Mouse (Mus musculus): ENCODE data around the gene Nrn1.

Gene Nrn1

GRCm38 (mm10) chr13:36724533-36725470 is 10.1 kb downstream of the Nrn1 start:
- peak; percentile 90 for DNase-seq (ENCODE audit: low read depth, low spot score)

DNA sequence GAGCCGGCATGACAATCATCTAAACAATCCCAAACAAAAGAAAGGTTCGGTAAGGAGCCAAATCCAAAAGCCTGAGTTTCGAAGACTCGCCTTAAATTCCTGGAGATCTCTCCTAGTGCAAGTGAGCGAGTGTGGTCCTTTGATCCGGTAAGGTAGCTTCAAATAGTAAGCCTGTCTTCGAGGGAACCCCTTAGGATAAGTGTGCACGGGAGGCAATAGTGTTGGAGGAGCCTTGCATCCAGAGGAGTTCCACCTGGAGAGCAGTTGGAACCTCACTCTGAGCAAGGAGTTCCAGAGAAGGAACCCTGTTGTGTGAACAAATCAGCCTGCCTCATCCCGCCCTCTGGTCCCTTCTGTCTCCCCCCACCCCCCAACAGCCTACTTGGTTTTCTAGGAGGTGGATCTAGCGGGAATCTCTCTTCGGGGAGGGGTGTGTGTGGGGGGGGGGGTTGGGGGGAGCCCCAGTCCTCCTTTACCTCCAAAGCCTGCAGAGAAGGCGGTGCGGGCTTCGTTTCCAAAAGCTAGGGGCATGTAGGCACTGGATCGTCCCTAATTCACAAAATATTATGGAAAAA is 11.1 kb downstream of the Nrn1 start:
- DNase-seq (ENCODE audit: low read depth, low spot score), result peak; percentile 58

DNA sequence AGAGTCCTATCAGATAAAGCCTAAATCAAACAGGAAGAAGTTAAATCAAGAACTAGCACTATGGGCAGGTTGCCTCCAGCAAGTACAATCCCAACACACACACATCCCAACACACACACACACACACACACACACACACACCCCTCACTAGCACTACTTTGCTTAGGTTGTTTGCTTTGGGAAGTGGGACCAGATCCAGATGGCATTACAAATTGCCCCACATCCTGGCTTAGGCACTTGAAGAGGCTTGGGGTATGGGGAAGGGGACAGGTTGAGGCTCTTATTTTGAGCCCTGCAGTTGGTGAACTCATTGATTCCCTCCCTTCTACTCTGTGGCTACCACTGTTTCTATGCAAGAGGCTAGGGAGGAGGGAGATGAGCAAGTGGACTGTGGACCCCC is 12.6 kb downstream of the Nrn1 start:
- no peak for DNase-seq (ENCODE audit: low read depth, low spot score)

DNA sequence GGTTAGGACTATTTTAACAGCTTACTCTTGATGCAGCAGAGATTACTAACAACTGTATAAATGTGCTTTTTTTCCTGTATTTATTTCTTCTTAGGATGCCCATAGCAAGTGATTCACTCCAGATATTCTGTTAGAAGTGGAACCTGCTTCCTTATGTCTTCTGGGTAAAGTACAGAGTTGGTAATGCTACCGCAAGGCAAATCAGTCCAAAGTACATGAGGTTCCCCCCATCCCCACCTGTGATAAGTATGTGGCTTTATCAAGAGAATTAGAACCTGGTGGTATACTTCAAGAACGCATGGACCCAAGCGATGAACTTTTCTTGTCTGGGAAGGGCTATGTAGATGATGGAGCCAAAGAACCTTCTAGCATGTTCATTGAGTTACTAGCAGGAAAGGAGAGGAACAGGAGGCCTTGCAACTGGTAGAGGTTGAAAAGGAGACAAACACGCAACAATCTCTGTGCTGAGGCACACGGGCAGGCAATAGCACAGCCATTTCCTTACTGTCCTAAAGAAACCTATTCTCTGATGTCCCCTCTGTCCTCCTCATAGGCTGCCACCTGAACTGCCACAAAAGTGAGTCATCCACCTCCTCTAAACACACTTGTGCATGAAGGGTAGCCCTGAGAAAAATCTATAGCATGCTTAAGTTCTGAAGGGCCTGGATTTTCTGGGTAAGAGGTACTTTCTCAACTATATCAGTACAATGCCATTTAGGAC is 14.5 kb downstream of the Nrn1 start:
- no peak for DNase-seq (ENCODE audit: low read depth, low spot score)

DNA sequence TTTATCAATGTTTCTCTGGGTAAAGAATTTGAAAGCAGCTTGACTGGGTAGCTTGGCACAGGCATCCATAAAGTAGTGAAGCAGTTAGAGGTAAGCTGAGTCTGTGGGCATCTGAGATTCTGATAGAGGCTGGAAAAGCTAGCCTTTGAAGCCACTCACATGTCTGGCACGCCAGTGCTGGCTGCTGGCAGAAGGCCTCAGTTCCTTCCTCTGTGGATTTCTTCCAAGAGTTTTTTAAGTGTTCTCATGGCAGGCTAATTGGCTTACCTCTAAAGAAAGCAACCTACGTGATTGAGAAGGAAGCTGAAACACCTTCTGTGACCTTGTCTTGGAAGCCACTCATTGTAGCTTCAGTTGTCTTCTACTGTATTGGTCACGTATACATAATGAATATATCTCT is 17.6 kb downstream of the Nrn1 start:
- no peak for DNase-seq (ENCODE audit: low read depth, low spot score)

GRCm38 (mm10) chr13:36716708-36717107 is 18.2 kb downstream of the Nrn1 start:
- DNase-seq (ENCODE audit: low read depth, low spot score), result peak; percentile 75

GRCm38 (mm10) chr13:36714101-36714500 is 20.8 kb downstream of the Nrn1 start:
- no peak for DNase-seq (ENCODE audit: low read depth, low spot score)

- no peak for DNase-seq (ENCODE audit: low read depth, low spot score)
Observed at GRCm38 (mm10) chr13:36707088-36707690, 27.7 kb downstream of the Nrn1 start.

GRCm38 (mm10) chr13:36696351-36696771 is 38.6 kb downstream of the Nrn1 start:
- peak; percentile 92 for DNase-seq (ENCODE audit: low read depth, low spot score)

DNA sequence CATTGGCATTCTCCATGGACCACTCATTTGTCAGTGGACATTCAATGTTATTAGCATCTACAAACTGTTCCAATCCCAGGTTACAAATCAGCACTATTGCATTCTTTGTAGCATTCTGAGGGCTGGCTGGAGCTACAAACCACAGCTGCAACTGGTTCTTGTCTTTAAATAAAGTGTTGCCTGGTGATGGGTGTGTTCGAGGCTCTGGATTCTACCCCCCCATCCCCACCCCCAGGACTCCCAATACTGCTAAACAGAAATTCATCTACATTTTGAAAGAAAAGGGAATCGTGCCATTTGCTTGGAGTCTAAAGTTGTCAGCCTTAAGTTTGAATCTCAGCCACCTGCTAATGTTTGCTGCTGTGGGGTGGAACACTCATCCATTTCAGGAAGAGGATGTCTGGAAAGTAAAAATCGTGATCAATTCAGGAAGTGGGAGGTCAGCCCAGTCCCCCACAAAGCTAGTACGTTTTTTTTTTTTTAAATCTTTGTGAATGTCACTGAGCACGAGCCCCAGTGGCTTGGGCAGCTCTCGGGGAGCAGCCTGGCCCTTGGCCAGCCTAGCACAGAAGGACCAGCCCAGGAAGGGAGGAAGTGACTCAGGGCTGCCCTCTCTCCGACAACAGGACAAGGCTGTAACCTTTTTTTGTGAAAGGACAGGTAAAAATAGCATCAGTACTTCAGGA is 39.3 kb downstream of the Nrn1 start:
- DNase-seq (ENCODE audit: low read depth, low spot score), result peak; percentile 93

GRCm38 (mm10) chr13:36683581-36683980 is 51.4 kb downstream of the Nrn1 start:
- DNase-seq (ENCODE audit: low read depth, low spot score), result no peak

DNA sequence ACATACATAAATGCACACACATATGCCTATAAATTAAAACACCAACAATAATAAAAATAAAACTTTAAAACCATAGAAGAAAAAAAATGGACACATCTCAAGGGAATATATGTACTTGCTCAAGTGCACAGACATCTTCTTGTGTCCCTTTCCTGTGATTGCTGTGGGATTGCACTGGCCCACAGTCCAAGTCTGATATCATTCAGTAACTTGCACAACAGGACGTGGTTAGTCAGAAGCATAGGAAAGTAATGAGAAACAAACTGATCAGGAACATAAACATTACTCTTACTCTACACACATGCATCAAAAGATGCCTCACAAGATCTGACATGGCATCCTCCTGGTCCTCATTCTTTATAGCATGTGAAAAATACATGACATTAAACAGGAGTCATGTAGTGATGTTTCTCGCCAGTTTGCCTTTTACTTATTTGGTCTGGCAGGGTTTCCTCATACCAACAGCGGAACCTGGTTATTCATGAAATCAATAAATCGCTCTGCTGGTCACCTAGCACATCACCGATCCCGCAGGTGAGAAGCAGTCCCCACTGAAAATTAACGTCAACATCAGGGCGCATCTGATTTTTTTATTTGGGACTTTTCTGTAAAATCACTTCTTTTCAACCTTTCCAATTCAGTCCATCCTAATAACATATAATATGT is 54.1 kb downstream of the Nrn1 start:
- DNase-seq (ENCODE audit: low read depth, low spot score), result no peak

DNA sequence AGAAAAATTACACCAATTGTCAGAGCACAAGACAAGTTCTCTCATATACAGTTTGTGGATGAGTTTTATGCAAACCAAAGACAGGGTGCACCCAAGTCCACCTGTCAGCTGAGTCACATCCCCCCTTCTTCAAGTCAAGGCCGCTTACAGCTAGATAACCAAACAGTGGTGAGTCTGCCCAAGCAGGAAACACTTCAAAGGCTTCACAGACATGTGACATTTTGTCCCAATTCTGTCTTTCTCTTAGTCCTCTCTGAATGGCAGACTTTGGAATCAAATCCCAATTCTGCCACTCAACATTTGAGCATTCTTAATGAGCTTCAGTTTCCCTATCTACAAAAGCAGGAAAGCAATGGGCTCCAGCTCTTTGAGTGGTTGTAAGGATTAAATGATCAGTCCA is 55.6 kb downstream of the Nrn1 start:
- DNase-seq (ENCODE audit: low read depth, low spot score), result no peak
